Mouse (Mus musculus) olfactory bulb, adult 2 months (tissue): ENCODE results near the gene Rad51d.

ENCODE experiments used
- CTCF ChIP-seq: fragments of 200-500 bp; IDR thresholded peaks from 2 replicates; pipeline ENCODE4 v1.5.1; 2012; ENCODE audit warnings: low read depth, mild to moderate bottlenecking, low read length, moderate library complexity; ENCODE audit not compliant: insufficient read depth
- POLR2A ChIP-seq: fragments of 200-500 bp; IDR thresholded peaks from 2 replicates; pipeline ENCODE4 v1.6.1; 2012; ENCODE audit warnings: mild to moderate bottlenecking, low read depth, low read length, moderate library complexity; ENCODE audit not compliant: insufficient read depth

DNA sequence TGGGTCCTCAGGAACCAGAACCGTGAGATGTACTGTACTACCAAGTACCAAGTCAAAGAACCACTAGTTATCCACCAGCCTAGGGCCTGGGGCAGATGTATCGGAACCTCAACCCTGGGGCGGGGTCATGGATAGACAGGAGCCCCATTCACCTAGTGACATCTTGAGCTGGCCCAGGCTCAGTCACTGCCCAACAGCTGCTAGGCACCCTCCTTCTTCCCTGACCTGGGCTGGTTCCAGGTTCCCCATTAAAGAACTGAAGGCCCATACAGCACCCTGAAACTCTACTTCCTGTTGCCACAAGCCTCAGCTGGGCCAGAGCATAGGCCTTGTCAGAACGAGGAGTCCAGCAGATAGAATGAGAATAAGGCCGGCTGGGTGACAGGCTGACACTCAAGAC is 9.3 kb upstream of the Rad51d start:
- no peak for TF ChIP-seq CTCF
- no peak for TF ChIP-seq POLR2A
